Mouse (Mus musculus) brain, embryonic 14.5 days (tissue): ENCODE results near the gene Arhgap10.

Experiments
- CTCF ChIP-seq: fragments of 200-500 bp; IDR thresholded peaks from 2 replicates; pipeline ENCODE4 v1.5.1; 2012; ENCODE audit warnings: inconsistent platforms, mild to moderate bottlenecking, moderate library complexity, borderline replicate concordance; ENCODE audit not compliant: insufficient read depth, insufficient read length; ENCODE audit errors: extremely low read depth
- POLR2A ChIP-seq: fragments of 200-500 bp; IDR thresholded peaks from 2 replicates; pipeline ENCODE4 v1.6.1; 2012; ENCODE audit warnings: mild to moderate bottlenecking, inconsistent platforms, borderline replicate concordance; ENCODE audit not compliant: poor library complexity, insufficient read depth, insufficient read length, severe bottlenecking; ENCODE audit errors: extremely low read depth

- TF ChIP-seq POLR2A (no peak), CTCF (no peak)
These were observed 95.0 kb downstream of the Arhgap10 start for GRCm38 (mm10) chr8:77422632-77423252.
